Mouse (Mus musculus) liver, embryonic 13.5 days (tissue): ENCODE measurements around the gene Shisa9. TPM values are rescaled to one million over a fixed set of nuclear protein-coding genes. Genes with fewer than 3 reads are reported as not detected.

Source experiments
- ATAC-seq: fragments of 200-750 bp; cut with Nextera tagmentation; 2 replicates; pipeline ENCODE4 v1.8.0; 2017; ENCODE audit warnings: low read depth, mild to moderate bottlenecking, moderate number of reproducible peaks, moderate library complexity
- DNase-seq: peaks from one replicate; pipeline ENCODE4 v3.0.0; 2022
- H3K27ac ChIP-seq: fragments of 300-500 bp; sonication (generic); 2 replicates; pipeline ENCODE4 v1.5.1; 2015; ENCODE audit warnings: moderate library complexity, mild to moderate bottlenecking, inconsistent platforms
- H3K27me3 ChIP-seq: fragments of 300-500 bp; sonication (generic); 2 replicates; pipeline ENCODE4 v1.6.1; 2015; ENCODE audit warnings: mild to moderate bottlenecking, inconsistent platforms
- H3K36me3 ChIP-seq: fragments of 300-500 bp; sonication (generic); 2 replicates; pipeline ENCODE4 v1.6.1; 2015; ENCODE audit warnings: mild to moderate bottlenecking, inconsistent platforms
- H3K4me1 ChIP-seq: fragments of 300-500 bp; sonication (generic); replicated peaks from 2 replicates; pipeline ENCODE4 v1.6.1; 2015; ENCODE audit warnings: inconsistent platforms
- H3K4me2 ChIP-seq: fragments of 300-500 bp; sonication (generic); 2 replicates; pipeline ENCODE4 v1.6.1; 2015; ENCODE audit warnings: inconsistent platforms, mild to moderate bottlenecking, moderate library complexity
- H3K4me3 ChIP-seq: fragments of 300-500 bp; sonication (generic); replicated peaks from 2 replicates; pipeline ENCODE4 v1.5.1; 2015; ENCODE audit warnings: mild to moderate bottlenecking, inconsistent platforms
- H3K9ac ChIP-seq: fragments of 300-500 bp; sonication (generic); 2 replicates; pipeline ENCODE4 v1.6.1; 2015; ENCODE audit warnings: mild to moderate bottlenecking, inconsistent platforms
- H3K9me3 ChIP-seq: fragments of 300-500 bp; sonication (generic); replicated peaks from 2 replicates; pipeline ENCODE4 v1.6.1; 2016; ENCODE audit warnings: inconsistent platforms
- WGBS: fragments of 180-500 bp; shearing (Covaris S2); methylation state at CpG from one replicate; pipeline ENCODE4 v1.1.7; 2015; ENCODE audit not compliant: insufficient replicate concordance; 5-methylcytosine and 5-hydroxymethylcytosine counted together
- polyA plus RNA-seq: library from polyadenylated mRNA; unstranded; fragments of >200 nt; fragmentation: Nextera tagmentation; extraction: Ambion mirVana; gene quantifications from 2 replicates; pipeline ENCODE4 v1.2.1, GENCODE M21; 2015

The Shisa9 gene
- polyA plus RNA-seq, 1 experiment from 2014 or later, result 0.25 TPM

DNA sequence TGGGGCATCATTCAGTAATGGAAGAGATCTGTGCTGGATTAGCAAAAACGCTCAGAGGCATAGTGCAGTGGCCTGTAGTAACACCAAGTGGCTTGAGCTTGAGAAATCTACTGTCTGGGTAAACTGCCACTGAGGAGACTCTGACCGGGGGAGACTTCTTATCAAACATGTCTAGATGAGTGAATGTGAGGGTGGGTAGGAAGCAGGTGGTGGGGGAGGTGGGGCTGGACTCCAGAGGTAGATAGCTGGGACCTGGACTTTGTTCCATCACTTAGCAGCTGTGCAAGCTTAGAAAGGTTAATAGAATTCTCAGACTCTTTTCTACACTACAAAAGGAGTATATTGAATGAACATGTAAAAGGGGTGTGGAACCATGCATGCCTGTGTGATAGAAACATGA is 21.3 kb downstream of the Shisa9 start:
- H3K27ac ChIP-seq, result no peak overlapping the region
- H3K4me1 ChIP-seq, result no peaks in the 10 kb centered on the region
- H3K9me3 ChIP-seq, result no peaks in the 10 kb centered on the region
- no peak overlapping the region for H3K9ac ChIP-seq
- H3K4me3 ChIP-seq, result no peak overlapping the region
- H3K36me3 ChIP-seq, result no peaks in the 10 kb centered on the region
- 31% methylated on average over 2 of the region's 2 CpGs for WGBS
- no peak overlapping the region for H3K4me2 ChIP-seq
- DNase-seq, result no peak
- H3K27me3 ChIP-seq, result no peaks in the 10 kb centered on the region
- ATAC-seq, result no peak

DNA sequence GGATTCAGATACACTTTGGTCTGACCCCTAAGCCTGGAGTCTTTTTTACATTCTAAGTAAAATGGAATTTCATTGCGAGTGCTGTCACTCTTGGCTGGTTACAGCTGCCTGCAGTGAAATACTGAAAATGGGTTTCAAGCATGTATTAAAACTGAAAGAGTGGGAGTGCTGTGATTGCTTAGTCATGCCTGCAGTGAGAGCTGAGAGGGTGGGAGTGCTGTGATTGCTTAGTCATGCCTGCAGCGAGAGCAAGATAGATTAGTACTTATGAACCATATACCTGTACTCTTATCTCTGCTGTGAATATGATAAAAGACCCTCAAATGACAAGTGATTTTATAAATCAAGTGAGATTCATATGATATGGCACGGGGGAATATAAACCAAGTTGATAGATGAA is 26.2 kb downstream of the Shisa9 start:
- Histone ChIP-seq H3K27ac (no peak overlapping the region), H3K9ac (no peak overlapping the region), H3K4me3 (no peak overlapping the region), H3K9me3 (no peaks in the 10 kb centered on the region), H3K36me3 (no peaks in the 10 kb centered on the region), H3K4me1 (no peaks in the 10 kb centered on the region), H3K4me2 (no peak overlapping the region), H3K27me3 (no peaks in the 10 kb centered on the region)
- ATAC-seq, result no peak
- 54% methylated on average over 3 of the region's 3 CpGs for whole genome bisulfite sequencing
- DNase-seq, result no peak

DNA sequence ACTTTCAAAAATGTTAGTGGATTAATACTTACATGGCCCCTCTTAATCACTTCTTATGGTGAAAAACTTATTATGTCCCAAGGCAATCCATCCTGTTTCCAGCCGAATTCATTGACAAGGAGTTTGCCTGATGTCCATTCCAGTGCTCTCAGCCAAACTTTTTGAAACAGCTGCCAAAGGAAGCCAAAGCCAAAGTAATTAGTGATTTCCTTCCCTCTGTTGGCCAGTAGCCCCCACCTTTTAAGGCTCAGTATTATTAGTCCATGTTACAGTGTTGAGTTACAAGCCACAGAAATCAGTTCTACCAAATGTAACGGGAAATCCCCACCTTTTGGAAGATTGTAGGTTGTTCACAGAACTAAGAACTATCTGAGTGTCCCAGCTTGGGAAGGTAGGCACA is 28.8 kb downstream of the Shisa9 start:
- Histone ChIP-seq H3K36me3 (no peaks in the 10 kb centered on the region), H3K4me3 (no peak overlapping the region), H3K4me2 (no peak overlapping the region), H3K9me3 (no peaks in the 10 kb centered on the region), H3K27me3 (no peaks in the 10 kb centered on the region), H3K4me1 (no peaks in the 10 kb centered on the region), H3K9ac (no peak overlapping the region), H3K27ac (no peak overlapping the region)
- ATAC-seq (no peak), DNase-seq (no peak)
- 62% methylated on average over 2 of the region's 2 CpGs for WGBS

DNA sequence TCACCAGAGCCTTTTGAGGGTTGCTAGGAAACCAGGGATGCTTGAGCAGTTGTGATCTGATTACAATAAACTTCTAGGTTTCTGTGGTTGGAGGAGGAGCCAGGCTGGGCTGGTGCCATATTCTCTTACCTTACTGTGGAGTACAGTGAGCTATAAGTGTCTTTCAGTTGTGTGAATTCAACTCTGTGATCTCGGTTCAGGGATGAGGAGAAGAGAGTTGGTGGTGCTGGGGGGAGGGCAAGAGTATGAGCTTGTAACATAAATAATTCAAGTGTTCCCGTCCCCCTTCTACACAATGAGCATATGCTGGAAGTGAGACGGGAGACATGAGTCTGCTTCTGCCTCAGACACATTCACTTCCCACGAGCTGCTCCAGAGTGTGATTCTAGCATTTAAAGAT is 30.6 kb downstream of the Shisa9 start:
- DNase-seq, result no peak
- no peaks in the 10 kb centered on the region for H3K9me3 ChIP-seq
- no peak overlapping the region for H3K27ac ChIP-seq
- ATAC-seq, result no peak
- no peak overlapping the region for H3K9ac ChIP-seq
- H3K4me1 ChIP-seq, result peaks cover 2% of the 10 kb centered on the region
- WGBS, result 58% methylated on average over 4 of the region's 4 CpGs
- no peaks in the 10 kb centered on the region for H3K36me3 ChIP-seq
- H3K4me3 ChIP-seq, result no peak overlapping the region
- H3K4me2 ChIP-seq, result no peak overlapping the region
- H3K27me3 ChIP-seq, result no peaks in the 10 kb centered on the region

DNA sequence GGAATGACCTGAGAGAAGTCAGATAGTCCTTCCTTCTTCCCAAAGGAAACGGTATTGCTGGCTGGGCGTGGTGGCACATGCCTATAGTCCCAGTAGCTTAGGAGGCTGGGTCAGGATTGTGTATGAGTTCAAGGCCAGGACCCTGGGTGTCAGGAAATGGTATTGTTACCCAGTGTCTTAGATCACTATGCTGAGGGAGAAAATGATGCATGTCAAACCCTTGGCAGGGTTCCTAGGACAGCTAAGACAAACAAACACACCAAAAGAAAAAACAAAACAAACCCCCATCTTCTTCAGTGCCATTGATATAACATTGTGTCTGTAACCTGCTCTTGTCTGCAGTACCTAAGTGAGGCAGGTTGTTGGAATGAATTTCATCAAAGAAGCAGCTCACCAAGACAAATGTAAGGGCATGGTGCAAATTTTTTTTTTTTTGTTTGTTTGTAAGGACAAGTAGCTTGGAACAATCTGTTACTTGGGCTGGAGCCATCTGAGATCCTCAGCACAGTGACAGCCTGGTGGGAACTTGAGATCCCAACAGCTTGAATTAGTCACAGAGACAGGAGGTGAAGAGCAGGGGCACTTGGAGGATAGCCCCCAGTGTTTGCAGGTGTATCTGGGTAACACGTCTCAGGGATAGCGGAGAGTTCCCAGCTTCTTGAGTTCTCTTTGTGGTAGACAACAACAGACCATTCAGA is 34.2 kb downstream of the Shisa9 start:
- Histone ChIP-seq H3K4me1 (peaks cover 26% of the 10 kb centered on the region), H3K9me3 (no peaks in the 10 kb centered on the region), H3K4me2 (no peak overlapping the region), H3K9ac (no peak overlapping the region), H3K36me3 (no peaks in the 10 kb centered on the region), H3K27ac (no peak overlapping the region), H3K27me3 (no peaks in the 10 kb centered on the region), H3K4me3 (no peak overlapping the region)
- DNase-seq, result no peak
- no peak for ATAC-seq
- WGBS, result 70% methylated on average over 4 of the region's 4 CpGs

DNA sequence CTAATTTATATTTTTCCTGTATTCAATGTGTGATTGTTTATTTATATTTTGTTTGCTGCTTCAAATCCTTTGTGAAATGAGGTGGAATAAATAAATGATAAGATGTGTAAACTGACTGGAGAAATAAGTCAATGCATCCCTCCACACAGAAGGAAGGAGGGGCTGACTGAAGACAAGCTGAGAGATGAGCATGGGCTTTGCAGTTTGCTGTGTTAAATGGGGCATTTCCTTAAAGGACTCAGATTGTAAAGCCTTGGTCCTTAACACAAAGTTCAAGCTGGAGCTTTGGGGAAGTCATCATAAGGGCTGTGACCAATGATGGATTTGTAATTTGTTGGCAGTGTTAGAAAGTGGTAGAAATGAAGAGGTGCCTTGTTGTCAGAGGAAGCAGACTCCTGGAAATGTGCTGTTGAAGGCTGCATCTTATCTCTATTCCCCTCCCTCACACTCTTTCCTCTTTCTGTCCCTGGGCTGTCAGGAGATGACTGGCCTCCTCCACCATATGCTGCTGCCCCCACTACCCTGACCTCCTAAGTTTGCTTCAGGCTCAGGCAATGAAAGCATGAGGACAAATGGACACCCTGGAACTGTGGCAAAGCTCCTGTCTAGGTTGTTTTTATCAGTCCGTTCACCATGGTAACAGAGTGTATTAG is 36.3 kb downstream of the Shisa9 start:
- H3K4me1 ChIP-seq, result peaks cover 31% of the 10 kb centered on the region
- H3K9ac ChIP-seq, result no peak overlapping the region
- peak overlapping the region; percentile 67 for H3K27ac ChIP-seq
- peak; percentile 92 for ATAC-seq
- peak overlapping the region; percentile 27 for H3K4me2 ChIP-seq
- H3K36me3 ChIP-seq, result no peaks in the 10 kb centered on the region
- H3K4me3 ChIP-seq, result no peak overlapping the region
- H3K27me3 ChIP-seq, result no peaks in the 10 kb centered on the region
- no peaks in the 10 kb centered on the region for H3K9me3 ChIP-seq
- peak; percentile 51 for DNase-seq
- WGBS, result 3% methylated on average over 1 of the region's 1 CpGs

DNA sequence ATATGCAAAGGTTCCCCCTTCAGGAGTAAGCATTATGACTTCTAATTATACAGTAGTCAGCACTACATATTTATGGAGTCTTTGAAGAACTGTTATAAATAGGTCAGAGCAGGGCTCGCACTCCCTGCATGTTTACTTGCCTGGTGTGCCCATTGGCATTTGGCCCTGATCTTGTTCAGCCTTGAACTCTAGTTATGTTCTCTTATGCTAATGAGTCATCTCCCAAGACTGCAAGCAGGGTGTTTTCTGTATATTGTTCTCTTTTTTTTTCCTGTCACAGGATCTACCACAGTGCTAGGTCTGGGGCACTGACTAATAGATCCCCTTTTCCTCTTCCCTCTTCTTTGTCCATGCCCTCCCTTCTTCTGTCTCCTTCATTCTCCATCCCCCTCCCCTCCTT is 48.5 kb downstream of the Shisa9 start:
- whole genome bisulfite sequencing, result 57% methylated on average over 1 of the region's 1 CpGs
- Histone ChIP-seq H3K9ac (no peak overlapping the region), H3K9me3 (no peaks in the 10 kb centered on the region), H3K27me3 (no peaks in the 10 kb centered on the region), H3K27ac (no peak overlapping the region), H3K4me2 (no peak overlapping the region), H3K4me3 (no peak overlapping the region), H3K36me3 (no peaks in the 10 kb centered on the region), H3K4me1 (peaks cover 12% of the 10 kb centered on the region)
- ATAC-seq (no peak), DNase-seq (no peak)

DNA sequence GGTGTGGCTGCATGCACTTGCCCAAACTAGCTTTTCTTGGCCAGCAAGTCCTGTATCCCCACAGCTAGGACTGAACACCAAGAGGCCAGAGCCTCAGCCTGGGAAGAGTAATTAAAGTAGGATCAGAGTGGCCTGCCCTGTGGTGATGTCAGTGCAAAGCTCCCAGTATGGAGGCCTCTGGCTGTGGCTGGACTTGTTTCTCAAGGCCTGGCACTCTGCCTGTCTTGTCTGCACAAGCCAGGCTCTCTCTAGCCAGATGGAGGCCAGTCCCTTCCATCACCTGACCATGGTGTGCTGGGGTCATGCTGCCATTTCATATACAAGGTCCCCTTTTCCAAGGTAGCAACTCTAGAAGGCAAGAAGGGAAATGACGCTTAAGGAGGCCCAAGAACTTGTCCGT is 51.0 kb downstream of the Shisa9 start:
- Histone ChIP-seq H3K4me1 (peaks cover 5% of the 10 kb centered on the region; the same call in 1 of the 2 replicates), H3K4me2 (no peak overlapping the region), H3K27me3 (no peaks in the 10 kb centered on the region), H3K9me3 (no peaks in the 10 kb centered on the region), H3K4me3 (no peak overlapping the region), H3K9ac (no peak overlapping the region), H3K27ac (no peak overlapping the region), H3K36me3 (no peaks in the 10 kb centered on the region)
- ATAC-seq (no peak), DNase-seq (no peak)
- 89% methylated on average over 2 of the region's 2 CpGs for WGBS

DNA sequence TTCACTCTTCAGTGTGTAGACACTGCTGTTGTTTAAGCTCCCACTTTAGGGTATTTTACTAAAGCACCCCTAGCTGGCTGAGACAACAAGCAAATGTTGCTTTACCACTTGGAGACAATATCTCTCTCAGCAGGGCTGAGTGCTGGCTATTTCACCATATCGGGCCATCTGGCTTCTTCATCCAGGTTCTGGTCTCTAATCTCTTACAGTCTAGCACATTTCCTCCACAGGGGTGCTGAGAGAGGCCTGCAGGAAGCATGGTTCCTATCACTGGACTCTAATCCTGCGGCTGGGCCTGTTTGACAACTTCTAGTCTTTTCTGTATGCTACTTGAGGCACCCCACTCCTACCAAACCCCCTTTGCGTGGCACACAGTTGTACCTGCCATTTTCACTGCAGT is 51.7 kb downstream of the Shisa9 start:
- Histone ChIP-seq H3K27me3 (no peaks in the 10 kb centered on the region), H3K9ac (no peak overlapping the region), H3K9me3 (no peaks in the 10 kb centered on the region), H3K4me3 (no peak overlapping the region), H3K4me2 (no peak overlapping the region), H3K36me3 (no peaks in the 10 kb centered on the region), H3K4me1 (peaks cover 5% of the 10 kb centered on the region; the same call in 1 of the 2 replicates), H3K27ac (no peak overlapping the region)
- ATAC-seq (no peak), DNase-seq (no peak)
- 23% methylated on average over 3 of the region's 3 CpGs for WGBS

DNA sequence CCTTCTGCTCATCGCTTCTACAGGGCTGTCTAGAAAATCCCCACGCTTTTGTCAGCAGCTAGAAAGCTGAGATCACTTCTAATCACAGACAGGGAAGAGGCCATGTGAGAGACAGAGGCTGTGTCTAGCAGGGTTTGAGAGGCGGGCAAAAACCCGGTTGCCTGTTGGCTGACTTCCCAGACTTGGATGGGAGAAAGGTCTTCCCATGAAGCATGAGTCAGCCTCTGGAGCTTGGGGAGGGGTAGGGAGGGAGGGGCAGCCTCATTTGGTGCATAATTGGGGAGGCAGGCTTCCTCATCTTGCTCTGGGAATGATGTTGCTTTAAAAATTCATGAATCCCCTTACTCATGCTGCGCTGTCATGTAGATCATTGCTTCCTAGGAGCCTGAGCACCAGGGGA is 57.0 kb downstream of the Shisa9 start:
- 66% methylated on average over 5 of the region's 5 CpGs for whole genome bisulfite sequencing
- no peak for DNase-seq

DNA sequence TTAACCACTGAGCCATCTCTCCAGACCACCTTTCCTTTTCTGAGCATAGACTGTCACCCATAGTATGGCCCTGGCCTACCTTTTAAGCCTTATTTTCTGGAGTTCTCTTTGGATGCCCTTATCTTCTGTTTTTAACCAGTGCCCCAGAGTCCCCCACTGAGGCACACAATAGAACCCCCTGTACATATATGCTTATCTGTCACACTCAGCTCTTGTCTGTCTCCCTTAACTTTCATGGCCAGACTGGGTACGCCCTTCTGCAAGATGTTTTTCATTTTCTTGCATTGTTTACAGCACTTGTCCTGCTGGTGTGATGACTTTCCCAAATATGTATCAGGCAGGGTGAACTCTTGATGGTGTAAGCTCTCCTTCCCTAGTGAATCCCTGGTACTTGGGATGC is 68.1 kb downstream of the Shisa9 start:
- H3K27ac ChIP-seq, result peak overlapping the region; percentile 74

More for the DNA sequence above, 57.0 kb downstream of the Shisa9 start:
- Histone ChIP-seq H3K9ac (no peak overlapping the region), H3K27ac (no peak overlapping the region), H3K4me2 (no peak overlapping the region), H3K4me3 (no peak overlapping the region), H3K36me3 (no peaks in the 10 kb centered on the region), H3K4me1 (no peaks in the 10 kb centered on the region), H3K27me3 (no peaks in the 10 kb centered on the region), H3K9me3 (no peaks in the 10 kb centered on the region)
- ATAC-seq, result no peak

DNA sequence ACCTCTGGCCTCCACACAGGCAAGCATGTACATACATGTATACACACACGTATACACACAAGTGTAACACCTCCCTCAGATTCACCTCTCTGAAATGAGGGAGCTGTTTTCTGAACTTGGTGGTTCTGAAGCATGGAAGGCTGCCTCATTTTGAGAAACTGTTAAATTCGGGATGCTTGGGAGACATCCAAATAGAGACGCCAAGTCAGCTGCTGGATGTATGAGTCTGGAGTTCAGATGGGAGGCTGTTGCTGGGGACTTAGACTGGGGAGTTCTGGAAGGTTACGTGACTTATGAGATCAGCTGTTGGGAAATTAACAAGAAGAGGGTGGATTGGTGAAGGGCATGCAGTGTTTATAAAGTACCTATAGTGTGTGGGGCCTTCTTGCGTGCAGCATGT is 88.7 kb downstream of the Shisa9 start:
- H3K36me3 ChIP-seq, result no peaks in the 10 kb centered on the region
- no peak for ATAC-seq
- DNase-seq, result no peak
- H3K4me2 ChIP-seq, result no peak overlapping the region
- no peak overlapping the region for H3K9ac ChIP-seq
- H3K9me3 ChIP-seq, result no peaks in the 10 kb centered on the region
- H3K4me1 ChIP-seq, result no peaks in the 10 kb centered on the region
- no peak overlapping the region for H3K4me3 ChIP-seq
- WGBS, result 72% methylated on average over 5 of the region's 5 CpGs
- no peaks in the 10 kb centered on the region for H3K27me3 ChIP-seq
- no peak overlapping the region for H3K27ac ChIP-seq

More for the DNA sequence above, 68.1 kb downstream of the Shisa9 start:
- no peaks in the 10 kb centered on the region for H3K9me3 ChIP-seq
- ATAC-seq (peak; percentile 96), DNase-seq (peak; percentile 80)
- H3K36me3 ChIP-seq, result no peaks in the 10 kb centered on the region
- peaks cover 32% of the 10 kb centered on the region for H3K4me1 ChIP-seq
- H3K4me3 ChIP-seq, result no peak overlapping the region
- H3K27me3 ChIP-seq, result no peaks in the 10 kb centered on the region
- peak overlapping the region; percentile 30 for H3K4me2 ChIP-seq
- 18% methylated on average over 1 of the region's 1 CpGs for WGBS
- no peak overlapping the region for H3K9ac ChIP-seq
